21 mouse cellular contexts compared by ENCODE assay signal in the genomic region with DNA sequence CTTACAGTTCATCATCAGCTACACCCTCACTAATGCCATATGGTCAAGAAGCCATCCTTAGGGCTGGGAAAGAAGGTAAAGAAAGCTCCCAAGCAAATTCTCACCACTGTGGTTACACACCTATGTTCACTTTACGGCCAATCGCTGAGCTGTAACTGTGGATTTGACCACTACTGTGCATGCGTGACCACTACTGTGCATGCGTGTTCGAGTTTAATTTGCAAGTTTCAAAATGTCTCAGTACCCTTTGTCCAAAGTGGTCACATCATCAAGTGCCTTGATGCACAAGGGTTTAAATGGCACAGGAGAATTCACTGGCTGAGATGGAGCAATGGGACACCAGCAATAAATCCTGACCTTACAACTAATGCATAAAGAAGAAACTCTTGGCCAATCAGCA.
"Had no signal": no experiment of that assay in that cellular context is flagged by ENCODE, and none has a peak within 500 bp of the region (broad histone marks: within the 10 kb centered on the region; RNA-seq: fewer than 3 reads in every experiment).

No protein-coding gene starts in this region.

- H3K4me1 ChIP-seq: heart, embryonic 10.5 days; hindbrain, embryonic 10.5 days; hindbrain, embryonic 12.5 days; hindbrain, embryonic 15.5 days; limb, embryonic 15.5 days; liver, embryonic 12.5 days had no signal

- ATAC-seq: hindbrain, postnatal 0 days; intestine, embryonic 16.5 days; liver, embryonic 12.5 days had no signal

- H3K4me2 ChIP-seq: heart, embryonic 12.5 days; hindbrain, embryonic 12.5 days; hindbrain, embryonic 15.5 days; limb, embryonic 15.5 days; liver, embryonic 12.5 days had no signal

- H3K36me3 ChIP-seq: heart, embryonic 10.5 days; heart, embryonic 12.5 days; hindbrain, embryonic 10.5 days; hindbrain, embryonic 12.5 days; hindbrain, embryonic 15.5 days; limb, embryonic 15.5 days; liver, embryonic 12.5 days had no signal

- DNase-seq: gastrocnemius, adult 2 months; gastrocnemius, postnatal 14 days; heart, adult 18-20 months; heart, postnatal 10 days; heart, postnatal 4 days; kidney, adult 11 months; kidney, postnatal 10 days; kidney, postnatal 25 days; kidney, postnatal 4 days had no signal

- H3K27me3 ChIP-seq: heart, embryonic 12.5 days; hindbrain, embryonic 12.5 days; hindbrain, embryonic 15.5 days; limb, embryonic 15.5 days; liver, embryonic 12.5 days had no signal

- H3K9me3 ChIP-seq: heart, embryonic 10.5 days; heart, embryonic 12.5 days; hindbrain, embryonic 10.5 days; hindbrain, embryonic 12.5 days; hindbrain, embryonic 15.5 days; limb, embryonic 15.5 days; liver, embryonic 12.5 days had no signal

- H3K27ac ChIP-seq: gastrocnemius, adult 2 months; heart, embryonic 10.5 days; hindbrain, embryonic 10.5 days; hindbrain, embryonic 12.5 days; hindbrain, embryonic 15.5 days; hindbrain, postnatal 0 days; layer of hippocampus, adult 2 months; left cerebral cortex, adult 2 months; limb, embryonic 15.5 days; liver, embryonic 12.5 days; liver, embryonic 14.5 days had no signal

- H3K4me3 ChIP-seq: gastrocnemius, adult 2 months; heart, embryonic 10.5 days; heart, embryonic 12.5 days; hindbrain, embryonic 10.5 days; hindbrain, embryonic 12.5 days; hindbrain, embryonic 15.5 days; layer of hippocampus, adult 2 months; left cerebral cortex, adult 2 months; limb, embryonic 15.5 days; liver, embryonic 12.5 days had no signal

- H3K9ac ChIP-seq: heart, embryonic 12.5 days; hindbrain, embryonic 12.5 days; hindbrain, embryonic 15.5 days; limb, embryonic 15.5 days; liver, embryonic 12.5 days; liver, embryonic 14.5 days had no signal
